Mouse (Mus musculus): Measurements from ENCODE around the gene Dusp9. TPM values are rescaled to one million over a fixed set of nuclear protein-coding genes. Genes with fewer than 3 reads are reported as not detected.

Dusp9 gene
- polyA plus RNA-seq, 1 experiment from 2014 or later, result 0.31 TPM

DNA sequence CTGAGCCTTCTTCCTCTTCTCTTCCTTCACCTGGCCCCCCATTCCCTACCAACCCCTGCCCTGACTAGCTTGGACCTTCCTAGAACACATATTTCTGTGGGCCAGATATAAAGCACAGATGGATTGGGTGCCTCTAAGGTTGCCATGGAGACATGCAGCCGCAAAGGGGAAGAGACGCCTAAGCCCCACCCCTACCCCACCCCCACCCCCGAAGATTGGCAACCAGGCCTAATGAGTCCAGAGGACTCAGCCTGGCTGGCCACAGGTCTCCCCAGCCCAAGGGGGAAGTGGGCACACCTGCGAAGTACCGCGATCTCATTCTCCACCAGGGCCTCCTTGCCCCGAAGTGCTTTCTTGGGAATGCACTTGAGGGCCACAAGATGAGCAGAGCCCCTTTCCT, 19.2 kb downstream of the Dusp9 start:
- no peak overlapping the region for H3K9ac ChIP-seq (replicated peaks; ENCODE audit: low read depth, low read length)
- peak overlapping the region; percentile 51 for H3K4me2 ChIP-seq (ENCODE audit: low read depth, low read length)
- WGBS, result 60% methylated on average over 7 of the region's 7 CpGs
- H3K27me3 ChIP-seq (ENCODE audit: control insufficient read depth, insufficient read depth, low read length), result no peaks in the 10 kb centered on the region
- H3K4me1 ChIP-seq (ENCODE audit: control insufficient read depth, insufficient read depth, low read length), result no peaks in the 10 kb centered on the region
- no peaks in the 10 kb centered on the region for H3K9me3 ChIP-seq (ENCODE audit: control insufficient read depth, low read length)
- ATAC-seq (ENCODE audit: low read depth), result no peak
- H3K36me3 ChIP-seq (ENCODE audit: control insufficient read depth, insufficient read depth, low read length), result no peaks in the 10 kb centered on the region
- H3K4me3 ChIP-seq (ENCODE audit: low read depth, low read length), result peak overlapping the region; percentile 46
- H3K27ac ChIP-seq (ENCODE audit: low read depth, low read length), result no peak overlapping the region

- Histone ChIP-seq H3K9ac (replicated peaks; ENCODE audit: low read depth, low read length) (peak overlapping the region; percentile 58; the same call in 1 of the 2 replicates), H3K27ac (ENCODE audit: low read depth, low read length) (no peak overlapping the region), H3K4me2 (ENCODE audit: low read depth, low read length) (peak overlapping the region; percentile 51), H3K9me3 (ENCODE audit: control insufficient read depth, low read length) (no peaks in the 10 kb centered on the region), H3K4me1 (ENCODE audit: control insufficient read depth, insufficient read depth, low read length) (no peaks in the 10 kb centered on the region), H3K27me3 (ENCODE audit: control insufficient read depth, insufficient read depth, low read length) (no peaks in the 10 kb centered on the region), H3K36me3 (ENCODE audit: control insufficient read depth, insufficient read depth, low read length) (no peaks in the 10 kb centered on the region), H3K4me3 (ENCODE audit: low read depth, low read length) (peak overlapping the region; percentile 46)
- WGBS, result 55% methylated on average over 13 of the region's 13 CpGs
- ATAC-seq (ENCODE audit: low read depth), result peak; percentile 55
Measured at GRCm38 (mm10) chrX:73658936-73659574, 19.8 kb downstream of the Dusp9 start.

DNA sequence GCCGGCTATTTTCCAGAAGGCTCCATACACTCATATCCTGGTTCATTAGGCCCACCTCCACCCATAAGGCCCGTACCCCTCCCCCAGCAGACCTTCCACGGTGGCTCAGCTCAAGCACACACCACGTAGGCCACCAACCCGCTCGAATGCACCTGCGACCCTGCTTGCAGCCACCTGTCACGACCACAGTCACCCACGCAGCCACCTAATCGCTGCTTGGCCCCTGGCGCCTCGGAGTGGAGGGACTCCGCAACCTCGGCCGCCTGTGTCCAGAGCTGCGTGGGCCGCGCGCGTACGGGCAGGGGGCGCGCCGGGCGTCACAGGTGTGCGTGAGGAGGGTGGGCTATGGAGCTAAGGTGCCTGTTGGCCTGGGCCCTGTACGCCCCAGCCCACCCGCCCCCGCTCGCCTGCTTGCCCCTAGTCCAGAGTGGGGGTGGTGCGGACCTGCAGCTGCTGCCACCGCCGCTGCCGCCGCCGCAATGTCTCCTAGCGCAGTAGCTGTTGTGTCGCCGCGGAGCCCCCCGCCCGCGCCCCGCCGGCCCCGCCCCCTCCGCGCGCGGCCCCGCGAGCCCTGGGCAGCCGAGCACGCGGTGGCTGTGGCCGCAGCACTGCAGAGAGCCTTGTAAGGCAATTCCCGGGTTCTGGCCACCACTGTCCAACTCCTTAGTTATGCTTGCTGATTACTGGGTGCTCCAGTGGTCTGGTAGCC, 20.5 kb downstream of the Dusp9 start, which contains the start of gene Pnck:
Gene Pnck (minus strand): TSS at position 543 of the 709 bp plus-strand sequence.
- H3K9me3 ChIP-seq (ENCODE audit: control insufficient read depth, low read length), result no peaks in the 10 kb centered on the region
- H3K9ac ChIP-seq (replicated peaks; ENCODE audit: low read depth, low read length), result peak within 1 kb of the TSS; percentile 58
- H3K4me3 ChIP-seq (ENCODE audit: low read depth, low read length), result peak within 1 kb of the TSS; percentile 46
- ATAC-seq (ENCODE audit: low read depth), result peak; percentile 68
- 14% methylated on average over 38 of the region's 57 CpGs for WGBS
- peak within 1 kb of the TSS; percentile 51 for H3K4me2 ChIP-seq (ENCODE audit: low read depth, low read length)
- no peaks in the 10 kb centered on the region for H3K36me3 ChIP-seq (ENCODE audit: control insufficient read depth, insufficient read depth, low read length)
- peak within 1 kb of the TSS; percentile 52; the same call in 1 of the 2 replicates for H3K27ac ChIP-seq (ENCODE audit: low read depth, low read length)
- no peaks in the 10 kb centered on the region for H3K4me1 ChIP-seq (ENCODE audit: control insufficient read depth, insufficient read depth, low read length)
- H3K27me3 ChIP-seq (ENCODE audit: control insufficient read depth, insufficient read depth, low read length), result no peaks in the 10 kb centered on the region

DNA sequence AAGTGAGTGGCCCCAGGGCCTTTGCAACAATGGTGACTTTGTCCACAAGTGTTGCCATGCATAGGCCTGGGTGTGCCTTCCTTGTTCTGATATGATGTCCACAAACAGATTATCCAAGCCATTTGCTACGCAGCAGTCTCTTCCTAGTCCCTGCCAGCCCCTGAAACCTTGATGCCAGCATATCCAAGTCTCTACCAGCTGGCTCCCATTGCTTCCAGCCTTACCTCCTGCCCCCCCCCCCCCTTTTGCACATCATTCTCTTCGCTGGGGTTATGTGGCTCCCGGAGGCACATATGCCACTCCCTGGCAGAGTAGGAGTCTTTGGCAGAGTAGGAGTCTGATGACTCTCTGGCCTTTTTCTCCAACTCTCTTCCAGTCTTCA, 21.1 kb downstream of the Dusp9 start:
- peak overlapping the region; percentile 51 for H3K4me2 ChIP-seq (ENCODE audit: low read depth, low read length)
- 29% methylated on average over 3 of the region's 3 CpGs for WGBS
- H3K27me3 ChIP-seq (ENCODE audit: control insufficient read depth, insufficient read depth, low read length), result no peaks in the 10 kb centered on the region
- peak overlapping the region; percentile 46 for H3K4me3 ChIP-seq (ENCODE audit: low read depth, low read length)
- H3K9me3 ChIP-seq (ENCODE audit: control insufficient read depth, low read length), result no peaks in the 10 kb centered on the region
- H3K9ac ChIP-seq (replicated peaks; ENCODE audit: low read depth, low read length), result peak overlapping the region; percentile 58
- H3K36me3 ChIP-seq (ENCODE audit: control insufficient read depth, insufficient read depth, low read length), result no peaks in the 10 kb centered on the region
- peak overlapping the region; percentile 52; the same call in 1 of the 2 replicates for H3K27ac ChIP-seq (ENCODE audit: low read depth, low read length)
- peak; percentile 19; the same call in 1 of the 2 replicates for ATAC-seq (ENCODE audit: low read depth)
- H3K4me1 ChIP-seq (ENCODE audit: control insufficient read depth, insufficient read depth, low read length), result no peaks in the 10 kb centered on the region

DNA sequence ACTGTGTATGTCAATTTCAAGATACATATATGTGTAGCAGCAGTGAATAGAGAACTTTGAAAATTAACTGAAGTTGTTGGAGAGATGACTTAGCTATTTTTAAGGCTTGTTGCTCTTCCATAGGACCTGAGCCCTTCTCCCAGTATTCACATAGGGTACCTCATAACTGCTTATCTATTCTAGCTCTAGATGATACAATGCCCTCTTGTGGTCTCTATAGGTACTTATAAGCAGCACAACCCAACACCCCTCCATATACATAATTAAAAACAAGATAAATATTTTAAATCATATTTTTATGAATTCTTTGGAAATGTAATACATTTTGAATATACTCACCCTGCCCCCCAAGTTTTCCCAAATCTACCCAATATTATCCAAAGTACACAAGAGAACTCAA, 23.9 kb downstream of the Dusp9 start:
- Histone ChIP-seq H3K4me3 (ENCODE audit: low read depth, low read length) (no peak overlapping the region), H3K27me3 (ENCODE audit: control insufficient read depth, insufficient read depth, low read length) (no peaks in the 10 kb centered on the region), H3K4me2 (ENCODE audit: low read depth, low read length) (no peak overlapping the region), H3K36me3 (ENCODE audit: control insufficient read depth, insufficient read depth, low read length) (no peaks in the 10 kb centered on the region), H3K27ac (ENCODE audit: low read depth, low read length) (no peak overlapping the region), H3K9ac (replicated peaks; ENCODE audit: low read depth, low read length) (no peak overlapping the region), H3K9me3 (ENCODE audit: control insufficient read depth, low read length) (no peaks in the 10 kb centered on the region), H3K4me1 (ENCODE audit: control insufficient read depth, insufficient read depth, low read length) (no peaks in the 10 kb centered on the region)
- no peak for ATAC-seq (ENCODE audit: low read depth)

GRCm38 (mm10) chrX:73672031-73672431, 32.8 kb downstream of the Dusp9 start:
- Histone ChIP-seq H3K27ac (ENCODE audit: low read depth, low read length) (no peak overlapping the region), H3K27me3 (ENCODE audit: control insufficient read depth, insufficient read depth, low read length) (no peaks in the 10 kb centered on the region), H3K4me2 (ENCODE audit: low read depth, low read length) (no peak overlapping the region), H3K4me3 (ENCODE audit: low read depth, low read length) (no peak overlapping the region), H3K9me3 (ENCODE audit: control insufficient read depth, low read length) (no peaks in the 10 kb centered on the region), H3K9ac (replicated peaks; ENCODE audit: low read depth, low read length) (no peak overlapping the region), H3K36me3 (ENCODE audit: control insufficient read depth, insufficient read depth, low read length) (no peaks in the 10 kb centered on the region), H3K4me1 (ENCODE audit: control insufficient read depth, insufficient read depth, low read length) (peaks cover 7% of the 10 kb centered on the region; the same call in 1 of the 2 replicates)
- ATAC-seq (ENCODE audit: low read depth), result peak; percentile 39; the same call in 1 of the 2 replicates
- WGBS, result 59% methylated on average over 4 of the region's 4 CpGs

- Histone ChIP-seq H3K9me3 (ENCODE audit: control insufficient read depth, low read length) (no peaks in the 10 kb centered on the region), H3K36me3 (ENCODE audit: control insufficient read depth, insufficient read depth, low read length) (0 out of 2 replicates have a peak, but pooled peaks cover 3% of the 10 kb centered on the region), H3K27ac (ENCODE audit: low read depth, low read length) (peak within 1 kb of the TSS; percentile 34; the same call in 1 of the 2 replicates), H3K9ac (replicated peaks; ENCODE audit: low read depth, low read length) (peak within 1 kb of the TSS; percentile 70), H3K4me1 (ENCODE audit: control insufficient read depth, insufficient read depth, low read length) (peaks cover 7% of the 10 kb centered on the region; the same call in 1 of the 2 replicates), H3K27me3 (ENCODE audit: control insufficient read depth, insufficient read depth, low read length) (no peaks in the 10 kb centered on the region), H3K4me3 (ENCODE audit: low read depth, low read length) (peak within 1 kb of the TSS; percentile 50), H3K4me2 (ENCODE audit: low read depth, low read length) (peak within 1 kb of the TSS; percentile 57)
- WGBS, result 21% methylated on average over 46 of the region's 72 CpGs
- peak; percentile 77 for ATAC-seq (ENCODE audit: low read depth)
Measured at GRCm38 (mm10) chrX:73672879-73673618, 33.8 kb downstream of the Dusp9 start, which contains the start of gene Slc6a8. Gene Slc6a8, plus strand, starts transcription at chrX:73673150.

- 0 out of 2 replicates have a peak, but pooled peaks cover 3% of the 10 kb centered on the region for H3K36me3 ChIP-seq (ENCODE audit: control insufficient read depth, insufficient read depth, low read length)
- no peaks in the 10 kb centered on the region for H3K9me3 ChIP-seq (ENCODE audit: control insufficient read depth, low read length)
- H3K9ac ChIP-seq (replicated peaks; ENCODE audit: low read depth, low read length), result peak overlapping the region; percentile 70
- peak overlapping the region; percentile 34; the same call in 1 of the 2 replicates for H3K27ac ChIP-seq (ENCODE audit: low read depth, low read length)
- WGBS, result 28% methylated on average over 17 of the region's 42 CpGs
- H3K27me3 ChIP-seq (ENCODE audit: control insufficient read depth, insufficient read depth, low read length), result no peaks in the 10 kb centered on the region
- peaks cover 7% of the 10 kb centered on the region; the same call in 1 of the 2 replicates for H3K4me1 ChIP-seq (ENCODE audit: control insufficient read depth, insufficient read depth, low read length)
- peak; percentile 7 for ATAC-seq (ENCODE audit: low read depth)
- peak overlapping the region; percentile 50 for H3K4me3 ChIP-seq (ENCODE audit: low read depth, low read length)
- peak overlapping the region; percentile 57 for H3K4me2 ChIP-seq (ENCODE audit: low read depth, low read length)
Measured at GRCm38 (mm10) chrX:73673619-73673967, 34.4 kb downstream of the Dusp9 start.

Measured in neural tube, embryonic 14.5 days (tissue).